Mouse (Mus musculus) hindbrain, embryonic 15.5 days (tissue): ENCODE results near the gene Trub2. TPM values are rescaled to one million over a fixed set of nuclear protein-coding genes. Genes with fewer than 3 reads are reported as not detected.

Source experiments
- ATAC-seq: fragments of 200-750 bp; cut with Nextera tagmentation; 2 replicates; pipeline ENCODE4 v1.8.0; 2017; ENCODE audit warnings: low read depth, moderate number of reproducible peaks, moderate TSS enrichment; ENCODE audit not compliant: low FRiP score
- H3K27ac ChIP-seq: fragments of 300-500 bp; sonication (generic); replicated peaks from 2 replicates; pipeline ENCODE4 v1.5.1; 2015; ENCODE audit warnings: mild to moderate bottlenecking, inconsistent platforms
- H3K27me3 ChIP-seq: fragments of 300-500 bp; sonication (generic); 2 replicates; pipeline ENCODE4 v1.6.1; 2015; ENCODE audit warnings: control low read depth, inconsistent platforms
- H3K36me3 ChIP-seq: fragments of 300-500 bp; sonication (generic); 2 replicates; pipeline ENCODE4 v1.6.1; 2015; ENCODE audit warnings: control low read depth, inconsistent platforms
- H3K4me1 ChIP-seq: fragments of 300-500 bp; sonication (generic); replicated peaks from 2 replicates; pipeline ENCODE4 v1.6.1; 2015; ENCODE audit warnings: control low read depth, inconsistent platforms
- H3K4me2 ChIP-seq: fragments of 300-500 bp; sonication (generic); 2 replicates; pipeline ENCODE4 v1.6.1; 2015; ENCODE audit warnings: moderate library complexity, mild to moderate bottlenecking, inconsistent platforms
- H3K4me3 ChIP-seq: fragments of 300-500 bp; sonication (generic); 2 replicates; pipeline ENCODE4 v1.5.1; 2015; ENCODE audit warnings: mild to moderate bottlenecking, inconsistent platforms
- H3K9ac ChIP-seq: fragments of 300-500 bp; sonication (generic); 2 replicates; pipeline ENCODE4 v1.6.1; 2015; ENCODE audit warnings: inconsistent platforms
- H3K9me3 ChIP-seq: fragments of 300-500 bp; sonication (generic); 2 replicates; pipeline ENCODE4 v1.6.1; 2016; ENCODE audit warnings: control low read depth, inconsistent platforms
- WGBS: fragments of 180-500 bp; shearing (Covaris S2); methylation state at CpG from one replicate; pipeline ENCODE4 v1.1.7; 2015; 5-methylcytosine and 5-hydroxymethylcytosine counted together
- polyA plus RNA-seq: library from polyadenylated mRNA; unstranded; fragments of >200 nt; fragmentation: Nextera tagmentation; extraction: Ambion mirVana; gene quantifications from 2 replicates; pipeline ENCODE4 v1.2.1, GENCODE M21; 2015

Gene Trub2
- polyA plus RNA-seq, 1 experiment from 2014 or later: 32.1 TPM

GRCm38 (mm10) chr2:29768901-29769300, 19.4 kb downstream of the Trub2 start:
- WGBS: 71% methylated on average over 9 of the region's 9 CpGs
- H3K27me3 ChIP-seq: no peaks in the 10 kb centered on the region
- no peaks in the 10 kb centered on the region for H3K9me3 ChIP-seq
- H3K4me3 ChIP-seq: no peak overlapping the region
- no peak for ATAC-seq
- H3K9ac ChIP-seq: no peak overlapping the region
- no peak overlapping the region for H3K27ac ChIP-seq
- no peaks in the 10 kb centered on the region for H3K4me1 ChIP-seq
- H3K36me3 ChIP-seq: no peaks in the 10 kb centered on the region
- H3K4me2 ChIP-seq: no peak overlapping the region

DNA sequence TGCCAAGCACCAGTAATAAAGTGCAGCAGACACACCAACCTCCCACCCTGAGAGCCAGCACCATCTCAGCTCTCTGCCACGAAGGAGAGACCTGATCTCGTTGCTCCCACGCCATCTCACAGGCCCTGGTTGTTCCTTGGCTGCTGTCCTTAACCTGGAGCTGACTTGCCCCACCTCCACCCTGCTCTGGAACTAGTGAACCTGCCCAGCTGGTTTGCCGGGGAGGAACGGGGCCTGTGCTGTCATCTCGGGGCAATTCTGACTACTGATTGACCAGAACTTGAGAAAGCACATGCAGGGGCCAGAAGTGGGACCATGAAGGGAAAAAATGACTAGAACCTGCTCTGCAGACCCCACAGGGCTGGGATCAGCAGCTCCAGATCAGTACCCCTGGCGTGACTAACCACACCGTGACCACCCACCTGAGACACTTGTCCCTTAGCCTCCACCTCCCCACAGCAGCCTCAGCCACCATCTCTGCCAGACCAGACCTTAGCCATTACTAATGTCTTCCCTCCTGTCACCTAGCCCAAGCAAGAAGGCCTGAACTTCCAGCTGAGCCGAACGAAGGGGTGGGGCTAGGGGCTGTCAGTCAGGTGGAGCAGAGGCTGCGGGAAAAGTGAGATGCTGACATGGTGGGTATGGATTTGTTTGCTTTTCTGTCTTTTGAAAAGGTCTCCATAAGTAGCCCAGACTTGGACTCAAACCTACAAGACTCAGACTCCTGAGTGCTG, 20.2 kb downstream of the Trub2 start:
- 73% methylated on average over 11 of the region's 11 CpGs for WGBS
- no peaks in the 10 kb centered on the region for H3K36me3 ChIP-seq
- H3K9me3 ChIP-seq: no peaks in the 10 kb centered on the region
- no peaks in the 10 kb centered on the region for H3K4me1 ChIP-seq
- no peaks in the 10 kb centered on the region for H3K27me3 ChIP-seq
- H3K9ac ChIP-seq: no peak overlapping the region
- H3K4me3 ChIP-seq: no peak overlapping the region
- ATAC-seq: no peak
- no peak overlapping the region for H3K4me2 ChIP-seq
- no peak overlapping the region for H3K27ac ChIP-seq

DNA sequence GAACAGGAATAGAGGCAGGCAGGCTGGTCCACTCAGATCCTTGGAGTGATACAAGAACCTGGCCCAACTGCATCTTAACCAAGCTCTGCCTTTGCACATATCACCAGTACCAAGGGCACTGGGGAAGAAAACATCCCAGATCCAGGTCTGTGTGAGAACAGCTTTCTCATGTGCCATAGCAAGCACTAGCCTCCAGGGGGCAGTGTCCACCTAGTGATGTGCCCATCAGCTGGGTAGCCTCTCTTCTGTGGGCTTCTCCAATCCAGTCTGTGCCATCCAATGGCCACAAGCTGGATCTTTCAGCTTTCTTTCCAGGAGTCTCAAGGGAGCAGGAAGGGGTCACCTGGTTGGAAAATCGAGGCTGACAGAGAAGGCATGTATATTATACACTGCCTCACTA, 23.5 kb downstream of the Trub2 start:
- H3K9me3 ChIP-seq: no peaks in the 10 kb centered on the region
- 0% methylated on average over 1 of the region's 1 CpGs for WGBS

GRCm38 (mm10) chr2:29755693-29756092, 32.6 kb downstream of the Trub2 start:
- H3K4me1 ChIP-seq: peaks cover 10% of the 10 kb centered on the region; the same call in 1 of the 2 replicates
- H3K36me3 ChIP-seq: no peaks in the 10 kb centered on the region
- H3K27me3 ChIP-seq: peaks cover 25% of the 10 kb centered on the region
- no peak overlapping the region for H3K27ac ChIP-seq
- no peaks in the 10 kb centered on the region for H3K9me3 ChIP-seq
- H3K4me3 ChIP-seq: no peak overlapping the region
- no peak overlapping the region for H3K4me2 ChIP-seq
- H3K9ac ChIP-seq: no peak overlapping the region
- ATAC-seq: no peak

More for the DNA sequence above, 23.5 kb downstream of the Trub2 start:
- Histone ChIP-seq H3K27me3 (no peaks in the 10 kb centered on the region), H3K27ac (no peak overlapping the region), H3K36me3 (no peaks in the 10 kb centered on the region), H3K4me1 (no peaks in the 10 kb centered on the region), H3K4me3 (no peak overlapping the region), H3K4me2 (no peak overlapping the region), H3K9ac (no peak overlapping the region)
- peak; percentile 48; the same call in 1 of the 2 replicates for ATAC-seq

DNA sequence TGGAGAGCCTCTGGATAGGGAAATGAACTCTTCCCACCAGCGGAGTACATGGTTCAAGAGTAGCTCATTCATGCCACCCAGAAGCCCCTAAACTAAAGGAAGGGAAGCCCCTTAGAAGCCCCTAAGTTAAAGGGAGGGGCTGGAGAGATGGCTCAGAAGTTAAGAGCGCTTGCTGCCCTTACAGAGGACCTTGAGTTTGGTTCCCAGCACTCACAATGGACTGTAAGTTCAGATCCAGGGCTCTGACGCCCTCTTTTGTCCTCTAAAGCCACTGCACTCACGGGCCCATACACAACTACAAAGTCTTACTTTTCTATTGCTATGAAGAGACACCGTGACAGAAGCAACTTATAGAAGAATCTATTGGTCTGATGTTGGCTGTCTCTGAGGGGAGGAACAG, 35.9 kb downstream of the Trub2 start:
- Histone ChIP-seq H3K4me3 (no peak overlapping the region), H3K36me3 (no peaks in the 10 kb centered on the region), H3K27me3 (peaks cover 30% of the 10 kb centered on the region), H3K4me2 (no peak overlapping the region), H3K9ac (no peak overlapping the region), H3K4me1 (peaks cover 12% of the 10 kb centered on the region), H3K27ac (no peak overlapping the region), H3K9me3 (no peaks in the 10 kb centered on the region)
- WGBS: 86% methylated on average over 5 of the region's 5 CpGs
- no peak for ATAC-seq

DNA sequence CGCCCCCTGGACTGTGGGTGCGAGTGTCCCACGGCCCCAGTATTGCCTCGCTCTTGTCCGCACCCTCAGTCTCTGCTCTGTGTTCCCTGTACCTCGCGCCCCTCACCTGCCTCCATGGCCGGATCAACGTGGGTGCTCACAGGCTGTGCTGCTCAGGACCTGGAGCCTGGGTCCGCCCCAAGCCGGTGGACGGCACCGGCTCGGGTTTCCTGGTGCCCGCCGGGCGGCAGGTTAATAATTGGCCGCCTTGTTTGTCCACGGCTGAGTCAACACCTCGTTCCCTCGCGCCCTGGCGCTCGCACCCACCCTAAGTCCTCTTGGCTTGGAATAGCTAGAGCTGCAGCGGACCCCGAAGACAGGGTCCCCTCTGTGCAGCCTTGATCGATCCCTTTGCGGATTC, 36.8 kb downstream of the Trub2 start, which contains the start of gene Gm13420:
Gene Gm13420 (minus strand): TSS at position 189 of the 400 bp plus-strand sequence.
- Histone ChIP-seq H3K9me3 (no peaks in the 10 kb centered on the region), H3K4me1 (peaks cover 17% of the 10 kb centered on the region), H3K27me3 (peaks cover 35% of the 10 kb centered on the region), H3K4me2 (peak within 1 kb of the TSS; percentile 20), H3K27ac (no peak within 1 kb of the TSS), H3K9ac (no peak within 1 kb of the TSS), H3K4me3 (peak within 1 kb of the TSS; percentile 7; the same call in 1 of the 2 replicates), H3K36me3 (no peaks in the 10 kb centered on the region)
- WGBS: 3% methylated on average over 28 of the region's 28 CpGs
- ATAC-seq: no peak

- 88% methylated on average over 4 of the region's 4 CpGs for WGBS
- Histone ChIP-seq H3K9me3 (no peaks in the 10 kb centered on the region), H3K36me3 (no peaks in the 10 kb centered on the region), H3K9ac (no peak overlapping the region), H3K27me3 (peaks cover 38% of the 10 kb centered on the region), H3K27ac (no peak overlapping the region), H3K4me2 (no peak overlapping the region), H3K4me3 (no peak overlapping the region), H3K4me1 (peaks cover 17% of the 10 kb centered on the region)
- no peak for ATAC-seq
These were observed 39.8 kb downstream of the Trub2 start for GRCm38 (mm10) chr2:29748499-29748898.

- WGBS: 57% methylated on average over 5 of the region's 5 CpGs
- Histone ChIP-seq H3K4me3 (0 out of 2 replicates have a peak overlapping the region, but pooled peaks have one; percentile 42), H3K4me2 (peak overlapping the region; percentile 91), H3K36me3 (no peaks in the 10 kb centered on the region), H3K4me1 (peaks cover 17% of the 10 kb centered on the region), H3K9me3 (no peaks in the 10 kb centered on the region), H3K9ac (no peak overlapping the region; the same call in 1 of the 2 replicates), H3K27ac (no peak overlapping the region), H3K27me3 (peaks cover 35% of the 10 kb centered on the region)
- ATAC-seq: no peak
These were observed 40.5 kb downstream of the Trub2 start for GRCm38 (mm10) chr2:29747852-29748251.

GRCm38 (mm10) chr2:29747188-29747782, 41.0 kb downstream of the Trub2 start:
- H3K27ac ChIP-seq: no peak overlapping the region
- peaks cover 29% of the 10 kb centered on the region for H3K27me3 ChIP-seq
- 3% methylated on average over 50 of the region's 50 CpGs for WGBS
- peak overlapping the region; percentile 44 for H3K9ac ChIP-seq
- peak overlapping the region; percentile 42 for H3K4me3 ChIP-seq
- H3K36me3 ChIP-seq: no peaks in the 10 kb centered on the region
- peak overlapping the region; percentile 91 for H3K4me2 ChIP-seq
- no peaks in the 10 kb centered on the region for H3K9me3 ChIP-seq
- ATAC-seq: 0 out of 2 replicates have a peak, but pooled peaks have one; percentile 28
- H3K4me1 ChIP-seq: peaks cover 17% of the 10 kb centered on the region

DNA sequence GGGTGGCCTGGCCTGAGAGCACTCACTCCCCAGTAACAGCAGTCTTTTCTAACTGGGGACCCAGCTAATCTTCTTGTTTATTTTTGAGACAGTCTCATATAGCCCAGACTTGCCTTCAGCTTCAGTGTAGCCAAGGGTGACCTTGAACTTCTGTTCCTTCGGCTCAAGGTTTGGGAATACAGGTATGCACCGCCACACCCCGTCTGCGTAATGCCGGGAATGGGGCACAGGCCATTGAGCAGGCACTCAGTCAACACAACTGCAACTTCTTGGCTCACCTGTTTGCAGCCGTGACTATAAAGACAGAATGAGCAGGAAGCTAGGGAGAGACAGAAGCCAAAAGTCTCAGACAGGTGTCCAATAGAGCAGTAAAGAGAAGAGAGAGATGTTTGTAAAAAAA, 44.0 kb downstream of the Trub2 start:
- no peak for ATAC-seq
- Histone ChIP-seq H3K27ac (no peak overlapping the region), H3K36me3 (peaks cover 5% of the 10 kb centered on the region; the same call in 1 of the 2 replicates), H3K4me1 (peaks cover 6% of the 10 kb centered on the region), H3K27me3 (peaks cover 8% of the 10 kb centered on the region; the same call in 1 of the 2 replicates), H3K4me3 (no peak overlapping the region), H3K9me3 (no peaks in the 10 kb centered on the region), H3K9ac (no peak overlapping the region), H3K4me2 (no peak overlapping the region)
- 95% methylated on average over 6 of the region's 6 CpGs for WGBS

DNA sequence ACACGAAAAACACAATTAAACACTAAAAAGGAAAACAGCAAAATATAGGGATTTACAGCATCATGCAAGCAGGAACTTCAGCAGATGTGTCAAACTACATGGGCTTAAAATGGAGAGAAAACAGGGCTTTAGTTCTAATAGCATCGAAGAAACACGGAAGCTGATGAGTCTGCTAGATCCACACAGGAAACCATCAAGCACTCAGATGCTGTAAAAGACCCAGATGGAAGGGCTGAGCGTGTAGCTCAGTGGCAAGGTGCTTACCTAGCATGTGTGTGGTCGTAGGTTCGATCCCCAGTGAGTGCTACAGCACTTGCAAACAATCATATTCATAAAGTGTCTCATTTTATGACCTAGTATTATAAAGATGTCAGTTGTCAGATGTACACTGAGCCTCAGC, 47.1 kb downstream of the Trub2 start:
- WGBS: 90% methylated on average over 6 of the region's 6 CpGs
- H3K4me1 ChIP-seq: no peaks in the 10 kb centered on the region
- no peak overlapping the region for H3K27ac ChIP-seq
- no peak overlapping the region for H3K4me3 ChIP-seq
- ATAC-seq: no peak
- H3K36me3 ChIP-seq: peaks cover 17% of the 10 kb centered on the region; the same call in 1 of the 2 replicates
- no peak overlapping the region for H3K4me2 ChIP-seq
- H3K27me3 ChIP-seq: peaks cover under 1% of the 10 kb centered on the region; the same call in 1 of the 2 replicates
- no peaks in the 10 kb centered on the region for H3K9me3 ChIP-seq
- no peak overlapping the region for H3K9ac ChIP-seq

GRCm38 (mm10) chr2:29739368-29739767, 48.9 kb downstream of the Trub2 start:
- H3K4me3 ChIP-seq: no peak overlapping the region
- no peak overlapping the region for H3K27ac ChIP-seq
- peaks cover 30% of the 10 kb centered on the region for H3K36me3 ChIP-seq
- H3K9me3 ChIP-seq: no peaks in the 10 kb centered on the region
- no peak overlapping the region for H3K4me2 ChIP-seq
- H3K4me1 ChIP-seq: no peaks in the 10 kb centered on the region
- H3K27me3 ChIP-seq: no peaks in the 10 kb centered on the region
- no peak for ATAC-seq
- H3K9ac ChIP-seq: no peak overlapping the region
- 83% methylated on average over 5 of the region's 5 CpGs for WGBS
